Mouse (Mus musculus) kidney, adult 2 months (tissue): ENCODE measurements around the gene Hist1h3g. TPM values are rescaled to one million over a fixed set of nuclear protein-coding genes. Genes with fewer than 3 reads are reported as not detected.
"Not testable (repeated sequence)": the region's sequence is repeated elsewhere in the genome, so short reads cannot be mapped to it uniquely, and the experiment has no call there.

Experiments used
- DNase-seq: peaks from one replicate; pipeline ENCODE4 v3.0.0; 2021
- H3K27ac ChIP-seq: fragments of 200-500 bp; 2 replicates; pipeline ENCODE4 v1.5.1; 2012; ENCODE audit warnings: low read depth, low read length, control low read depth, inconsistent platforms; ENCODE audit not compliant: insufficient read depth
- H3K27me3 ChIP-seq: fragments of 200-500 bp; replicated peaks from 2 replicates; pipeline ENCODE4 v1.6.1; 2012; ENCODE audit warnings: mild to moderate bottlenecking, moderate library complexity, low read length, inconsistent platforms; ENCODE audit not compliant: control insufficient read depth, insufficient read depth
- H3K36me3 ChIP-seq: fragments of 200-500 bp; 2 replicates; pipeline ENCODE4 v1.6.1; 2012; ENCODE audit warnings: mild to moderate bottlenecking, moderate library complexity, low read length, inconsistent platforms; ENCODE audit not compliant: control insufficient read depth, insufficient read depth
- H3K4me1 ChIP-seq: fragments of 200-500 bp; 2 replicates; pipeline ENCODE4 v1.6.1; 2011; ENCODE audit warnings: low read length; ENCODE audit not compliant: control insufficient read depth, insufficient read depth
- H3K4me3 ChIP-seq: fragments of 200-500 bp; 2 replicates; pipeline ENCODE4 v1.5.1; 2011; ENCODE audit warnings: mild to moderate bottlenecking, low read depth, low read length, control low read depth; ENCODE audit not compliant: insufficient read depth
- CTCF ChIP-seq: fragments of 200-500 bp; conservative IDR thresholded peaks from 2 replicates; pipeline ENCODE4 v1.5.1; 2011; ENCODE audit warnings: low read depth, mild to moderate bottlenecking, control low read depth, low read length, moderate library complexity, mixed read lengths; ENCODE audit not compliant: insufficient read depth, insufficient read length
- POLR2A ChIP-seq: fragments of 200-500 bp; IDR thresholded peaks from one replicate; pipeline ENCODE4 v1.6.1; 2011; ENCODE audit warnings: low read depth, low read length, control low read depth
- WGBS: fragments of 180-500 bp; shearing (Covaris S2); methylation state at CpG from one replicate; pipeline ENCODE4 v1.1.7; 2018; 5-methylcytosine and 5-hydroxymethylcytosine counted together
- polyA plus RNA-seq: library from polyadenylated mRNA; depleted of rRNA; stranded (reverse); fragments of >200 nt; gene quantifications from 2 replicates; pipeline ENCODE4 v1.2.3, GENCODE M21; 2012; rRNA removed

The Hist1h3g gene
- 0.25 and 0.58 TPM in 2 replicates for polyA plus RNA-seq

DNA sequence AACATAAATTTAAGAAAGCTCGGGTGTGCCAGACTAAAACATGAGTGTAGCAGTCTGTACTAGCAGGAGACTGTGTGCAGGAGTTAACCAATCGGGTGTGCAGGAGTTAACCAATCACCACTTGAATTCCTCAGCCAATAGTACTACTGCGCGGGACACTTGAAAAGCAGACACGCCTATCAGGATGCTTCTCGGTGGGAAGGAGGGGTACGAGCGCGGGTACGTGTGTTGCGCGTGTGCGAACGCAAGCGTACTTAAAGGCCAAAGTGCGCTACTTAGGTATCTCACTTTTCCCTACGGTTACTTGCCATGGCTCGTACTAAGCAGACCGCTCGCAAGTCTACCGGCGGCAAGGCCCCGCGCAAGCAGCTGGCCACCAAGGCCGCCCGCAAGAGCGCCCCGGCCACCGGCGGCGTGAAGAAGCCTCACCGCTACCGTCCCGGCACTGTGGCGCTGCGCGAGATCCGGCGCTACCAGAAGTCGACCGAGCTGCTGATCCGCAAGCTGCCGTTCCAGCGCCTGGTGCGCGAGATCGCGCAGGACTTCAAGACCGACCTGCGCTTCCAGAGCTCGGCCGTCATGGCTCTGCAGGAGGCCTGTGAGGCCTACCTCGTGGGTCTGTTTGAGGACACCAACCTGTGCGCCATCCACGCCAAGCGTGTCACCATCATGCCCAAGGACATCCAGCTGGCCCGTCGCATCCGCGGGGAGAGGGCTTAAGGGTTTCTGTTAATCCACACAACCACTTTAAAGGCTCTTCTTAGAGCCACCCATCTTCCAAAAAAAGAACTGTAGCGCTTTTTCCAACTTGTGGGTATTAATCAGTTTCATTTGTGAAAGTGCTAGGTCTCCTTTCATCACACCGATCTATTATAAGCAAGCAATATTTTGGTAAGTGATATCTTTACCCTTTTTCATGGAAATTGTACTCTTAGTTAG lies at the start of gene Hist1h3g:
Hist1h3g (plus strand) TSS at position 286 of the 939 bp plus-strand sequence.
- Histone ChIP-seq H3K4me1 (peaks cover 11% of the 10 kb centered on the region; the same call in 1 of the 2 replicates), H3K4me3 (peak within 1 kb of the TSS; percentile 45)
- 1% methylated on average over 48 of the region's 62 CpGs for WGBS
- not testable (repeated sequence) for H3K36me3 ChIP-seq, H3K27ac ChIP-seq, H3K27me3 ChIP-seq
- peak; percentile 94 for DNase-seq

GRCm38 (mm10) chr13:23488400-23489322 lies 46.6 kb upstream of the Hist1h3g start, which contains the start of gene Btn2a2:
Gene Btn2a2, minus strand, starts transcription at chr13:23488857.
- peaks cover 6% of the 10 kb centered on the region for H3K4me1 ChIP-seq
- no peaks in the 10 kb centered on the region for H3K27me3 ChIP-seq
- H3K27ac ChIP-seq, result no peak within 1 kb of the TSS
- no peak within 1 kb of the TSS for H3K4me3 ChIP-seq
- WGBS, result 12% methylated on average over 14 of the region's 14 CpGs
- peak; percentile 65 for DNase-seq
- no peaks in the 10 kb centered on the region for H3K36me3 ChIP-seq
- TF ChIP-seq CTCF (no peak), POLR2A (no peak)

- WGBS, result 88% methylated on average over 1 of the region's 1 CpGs
- peaks cover 6% of the 10 kb centered on the region for H3K4me1 ChIP-seq
- no peak overlapping the region for H3K4me3 ChIP-seq
- H3K27me3 ChIP-seq, result no peaks in the 10 kb centered on the region
- H3K27ac ChIP-seq, result no peak overlapping the region
- no peak for TF ChIP-seq POLR2A
- no peak for TF ChIP-seq CTCF
- DNase-seq, result no peak
- no peaks in the 10 kb centered on the region for H3K36me3 ChIP-seq
Measured at GRCm38 (mm10) chr13:23490863-23491262, 44.4 kb upstream of the Hist1h3g start.

GRCm38 (mm10) chr13:23491263-23491662 lies 44.0 kb upstream of the Hist1h3g start:
- DNase-seq, result no peak
- no peaks in the 10 kb centered on the region for H3K27me3 ChIP-seq
- 33% methylated on average over 1 of the region's 1 CpGs for WGBS
- H3K4me3 ChIP-seq, result no peak overlapping the region
- no peak overlapping the region for H3K27ac ChIP-seq
- H3K36me3 ChIP-seq, result no peaks in the 10 kb centered on the region
- H3K4me1 ChIP-seq, result peaks cover 6% of the 10 kb centered on the region
- no peak for TF ChIP-seq POLR2A
- no peak for TF ChIP-seq CTCF

GRCm38 (mm10) chr13:23491990-23492389 lies 43.2 kb upstream of the Hist1h3g start:
- H3K4me3 ChIP-seq, result no peak overlapping the region
- no peaks in the 10 kb centered on the region for H3K27me3 ChIP-seq
- H3K27ac ChIP-seq, result no peak overlapping the region
- TF ChIP-seq CTCF (no peak), POLR2A (no peak)
- 23% methylated on average over 14 of the region's 14 CpGs for WGBS
- peaks cover 6% of the 10 kb centered on the region for H3K4me1 ChIP-seq
- no peak for DNase-seq
- no peaks in the 10 kb centered on the region for H3K36me3 ChIP-seq

DNA sequence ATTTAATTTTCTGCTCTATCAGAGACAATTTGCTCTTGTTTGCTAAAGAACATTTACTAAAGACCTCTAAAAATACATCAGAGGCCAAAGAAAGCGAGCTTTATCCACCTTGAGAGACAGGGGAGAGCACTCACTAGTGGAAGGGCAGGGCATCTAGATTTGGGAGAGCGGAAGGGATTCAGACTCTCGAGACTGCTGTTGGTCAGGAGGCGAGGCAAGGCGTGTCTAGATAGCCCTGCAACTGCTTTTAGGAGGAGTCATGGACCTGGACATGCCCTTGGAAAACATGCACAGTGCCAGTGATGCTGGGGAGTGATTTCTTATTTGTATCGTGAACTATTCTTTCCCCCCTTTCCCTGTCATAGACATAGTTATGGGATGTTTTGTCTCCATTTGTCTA lies 39.7 kb upstream of the Hist1h3g start:
- H3K4me1 ChIP-seq, result no peaks in the 10 kb centered on the region; the same call in 1 of the 2 replicates
- no peak for TF ChIP-seq POLR2A
- TF ChIP-seq CTCF, result no peak
- H3K36me3 ChIP-seq, result no peaks in the 10 kb centered on the region
- H3K4me3 ChIP-seq, result no peak overlapping the region
- H3K27ac ChIP-seq, result no peak overlapping the region
- no peaks in the 10 kb centered on the region for H3K27me3 ChIP-seq
- WGBS, result 91% methylated on average over 6 of the region's 6 CpGs
- DNase-seq, result no peak
